Mouse (Mus musculus) embryonic facial prominence, embryonic 14.5 days (tissue): ENCODE measurements around the gene A930002H24Rik. TPM values are rescaled to one million over a fixed set of nuclear protein-coding genes. Genes with fewer than 3 reads are reported as not detected.

Experiments used
- ATAC-seq: fragments of 200-750 bp; cut with Nextera tagmentation; 2 replicates; pipeline ENCODE4 v1.8.0; 2017; ENCODE audit warnings: low read depth, moderate number of reproducible peaks, moderate TSS enrichment
- DNase-seq: peaks from one replicate; pipeline ENCODE4 v3.0.0-alpha.2; 2015; ENCODE audit warnings: low spot score
- H3K27ac ChIP-seq: fragments of 300-500 bp; sonication (generic); replicated peaks from 2 replicates; pipeline ENCODE4 v1.5.1; 2014; ENCODE audit warnings: low read depth, mild to moderate bottlenecking, low read length, moderate library complexity
- H3K27me3 ChIP-seq: fragments of 300-500 bp; sonication (generic); replicated peaks from 2 replicates; pipeline ENCODE4 v1.6.1; 2014; ENCODE audit warnings: low read length; ENCODE audit not compliant: control insufficient read depth, insufficient read depth
- H3K36me3 ChIP-seq: fragments of 300-500 bp; sonication (generic); 2 replicates; pipeline ENCODE4 v1.6.1; 2014; ENCODE audit warnings: low read length, mixed read lengths; ENCODE audit not compliant: control insufficient read depth, insufficient read depth
- H3K4me1 ChIP-seq: fragments of 300-500 bp; sonication (generic); 2 replicates; pipeline ENCODE4 v1.6.1; 2014; ENCODE audit warnings: antibody characterized with exemption, low read length; ENCODE audit not compliant: control insufficient read depth, insufficient read depth
- H3K4me2 ChIP-seq: fragments of 300-500 bp; sonication (generic); 2 replicates; pipeline ENCODE4 v1.6.1; 2014; ENCODE audit warnings: low read depth, mild to moderate bottlenecking, low read length, moderate library complexity, mixed read lengths
- H3K4me3 ChIP-seq: fragments of 300-500 bp; sonication (generic); 2 replicates; pipeline ENCODE4 v1.5.1; 2014; ENCODE audit warnings: low read depth, mild to moderate bottlenecking, low read length
- H3K9ac ChIP-seq: fragments of 300-500 bp; sonication (generic); 2 replicates; pipeline ENCODE4 v1.6.1; 2014; ENCODE audit warnings: low read depth, mild to moderate bottlenecking, low read length, moderate library complexity, mixed read lengths
- H3K9me3 ChIP-seq: fragments of 300-500 bp; sonication (generic); 2 replicates; pipeline ENCODE4 v1.6.1; 2016; ENCODE audit warnings: low read length; ENCODE audit not compliant: control insufficient read depth
- WGBS: fragments of 180-500 bp; shearing (Covaris S2); extraction: QIAGEN DNeasy Blood & Tissue Kit; methylation state at CpG from one replicate; pipeline ENCODE4 v1.1.7; 2014; 5-methylcytosine and 5-hydroxymethylcytosine counted together
- polyA plus RNA-seq: library from polyadenylated mRNA; unstranded; fragments of >200 nt; fragmentation: Nextera tagmentation; extraction: Ambion mirVana; gene quantifications from 2 replicates; pipeline ENCODE4 v1.2.1, GENCODE M21; 2014

A930002H24Rik gene
- polyA plus RNA-seq, 1 experiment from 2014 or later = 2.4 TPM

DNA sequence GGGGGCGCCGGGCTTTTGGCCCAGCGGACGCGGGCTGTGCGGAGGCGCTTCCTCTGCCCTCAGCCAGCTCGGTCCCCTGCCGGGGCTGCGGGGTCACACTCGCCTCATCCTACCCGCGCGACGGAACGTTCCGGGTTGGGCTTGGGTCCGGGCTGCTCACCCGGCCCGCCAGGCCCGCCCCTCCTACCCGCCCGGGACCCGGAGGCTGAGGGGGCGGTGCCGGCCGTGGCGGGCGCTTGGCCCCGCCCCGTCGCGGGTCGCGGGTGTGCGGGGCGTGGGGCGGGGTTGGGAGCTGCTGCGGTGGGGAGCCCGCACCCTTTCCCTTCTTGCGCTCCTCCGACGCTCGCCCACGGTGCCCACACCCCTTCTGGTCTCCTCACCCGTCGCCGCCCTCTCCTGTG, 580 bp upstream of the A930002H24Rik start:
- Histone ChIP-seq H3K9ac (peak overlapping the region; percentile 93), H3K27me3 (no peaks in the 10 kb centered on the region), H3K27ac (peak overlapping the region; percentile 70), H3K4me2 (peak overlapping the region; percentile 63), H3K9me3 (no peaks in the 10 kb centered on the region), H3K4me1 (no peaks in the 10 kb centered on the region; the same call in 1 of the 2 replicates), H3K4me3 (peak overlapping the region; percentile 97), H3K36me3 (no peaks in the 10 kb centered on the region)
- DNase-seq (peak; percentile 44), ATAC-seq (peak; percentile 62)
- WGBS = no CpG with 5 or more reads among the region's 48 CpGs

DNA sequence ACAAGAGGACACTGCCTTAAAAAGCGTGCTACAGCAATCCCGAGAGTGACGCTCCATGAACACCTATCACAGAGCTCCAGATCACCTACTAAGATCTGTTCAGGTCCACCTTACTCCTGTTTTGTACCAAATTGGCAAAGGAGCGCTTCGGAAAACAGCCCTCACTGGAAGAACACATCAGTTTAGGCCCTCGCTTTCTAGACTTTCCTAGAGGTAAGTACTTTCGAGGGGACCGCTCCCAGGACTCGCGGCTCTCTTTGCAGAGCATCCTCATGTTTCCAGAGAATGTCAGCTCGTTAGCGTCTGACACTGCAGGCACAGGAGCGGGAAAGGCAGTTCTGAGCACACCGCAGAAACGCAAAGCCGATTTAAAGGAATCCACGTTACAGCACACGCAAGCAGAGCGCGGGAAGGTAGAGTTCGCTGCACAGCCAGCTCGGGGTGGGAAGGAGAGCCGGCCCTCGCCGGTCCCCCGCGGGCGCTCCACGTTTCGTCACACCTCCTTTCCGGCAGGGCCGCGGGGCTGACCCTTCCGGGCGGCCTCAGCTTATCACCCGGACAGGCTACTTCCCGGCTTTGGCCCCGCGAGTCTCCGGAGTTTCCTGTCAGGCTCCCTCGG, 470 bp downstream of the A930002H24Rik start, which contains the start of gene Fer:
Gene Fer, plus strand, starts transcription at position 51 of the 619 bp plus-strand sequence.
- WGBS = under 1% methylated on average over 35 of the region's 41 CpGs
- ATAC-seq (peak; percentile 35), DNase-seq (peak; percentile 36)

DNA sequence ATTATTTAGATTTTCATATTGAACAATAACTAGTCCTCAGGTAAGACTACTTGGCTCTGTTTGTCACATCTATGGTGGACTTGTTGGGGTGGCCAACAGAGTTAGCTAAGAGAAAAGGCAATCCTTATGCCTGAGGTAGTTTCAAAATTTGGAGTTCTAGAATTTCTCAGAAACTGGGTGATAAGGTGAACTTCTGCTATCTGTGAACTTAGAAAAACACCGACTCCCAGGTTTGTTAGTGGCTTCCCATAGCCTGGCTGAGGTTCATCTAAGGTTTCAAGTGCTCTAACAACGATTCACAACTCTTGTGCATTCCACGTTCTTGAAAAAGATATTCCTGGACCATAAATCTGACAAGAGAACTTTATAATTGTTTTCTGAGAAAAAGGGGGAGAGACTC, 1.2 kb downstream of the A930002H24Rik start:
- Histone ChIP-seq H3K9ac (no peak overlapping the region), H3K4me2 (peak overlapping the region; percentile 63), H3K27ac (no peak overlapping the region)

More for the DNA sequence above, 470 bp downstream of the A930002H24Rik start, which contains the start of gene Fer:
- Histone ChIP-seq H3K27me3 (no peaks in the 10 kb centered on the region), H3K4me1 (no peaks in the 10 kb centered on the region; the same call in 1 of the 2 replicates), H3K4me2 (peak within 1 kb of the TSS; percentile 63), H3K4me3 (peak within 1 kb of the TSS; percentile 97), H3K9me3 (no peaks in the 10 kb centered on the region), H3K36me3 (no peaks in the 10 kb centered on the region), H3K27ac (peak within 1 kb of the TSS; percentile 70), H3K9ac (peak within 1 kb of the TSS; percentile 93)

DNA sequence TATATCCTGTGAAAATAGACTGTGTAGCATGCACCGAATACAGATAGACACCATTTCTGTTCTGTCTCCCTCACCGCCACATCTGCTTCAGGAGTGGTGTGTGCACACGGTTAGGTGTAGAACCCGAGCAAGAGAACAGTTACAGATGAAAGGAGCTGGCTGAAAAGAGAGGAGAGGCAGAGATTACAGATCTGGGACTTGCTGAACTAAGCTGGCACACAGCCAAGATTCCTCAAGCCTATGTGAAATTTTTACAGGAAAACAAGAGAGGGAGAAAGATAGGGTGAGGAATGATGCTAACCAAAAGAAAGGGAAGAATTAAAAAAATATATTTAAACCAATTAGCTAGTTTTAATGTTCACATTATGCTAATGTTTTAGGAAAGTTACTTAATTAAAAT, 2.6 kb downstream of the A930002H24Rik start:
- H3K36me3 ChIP-seq = no peaks in the 10 kb centered on the region
- no peak overlapping the region for H3K9ac ChIP-seq
- ATAC-seq (no peak), DNase-seq (peak; percentile 88)
- no peak overlapping the region for H3K27ac ChIP-seq
- H3K4me1 ChIP-seq = no peaks in the 10 kb centered on the region; the same call in 1 of the 2 replicates
- no peak overlapping the region for H3K4me3 ChIP-seq
- WGBS = 33% methylated on average over 4 of the region's 4 CpGs
- H3K27me3 ChIP-seq = no peaks in the 10 kb centered on the region
- no peak overlapping the region for H3K4me2 ChIP-seq
- H3K9me3 ChIP-seq = no peaks in the 10 kb centered on the region

More for the DNA sequence above, 1.2 kb downstream of the A930002H24Rik start:
- Histone ChIP-seq H3K4me3 (no peak overlapping the region), H3K4me1 (no peaks in the 10 kb centered on the region; the same call in 1 of the 2 replicates), H3K9me3 (no peaks in the 10 kb centered on the region), H3K27me3 (no peaks in the 10 kb centered on the region), H3K36me3 (no peaks in the 10 kb centered on the region)
- DNase-seq (no peak), ATAC-seq (no peak)
- WGBS = 72% methylated on average over 3 of the region's 3 CpGs

DNA sequence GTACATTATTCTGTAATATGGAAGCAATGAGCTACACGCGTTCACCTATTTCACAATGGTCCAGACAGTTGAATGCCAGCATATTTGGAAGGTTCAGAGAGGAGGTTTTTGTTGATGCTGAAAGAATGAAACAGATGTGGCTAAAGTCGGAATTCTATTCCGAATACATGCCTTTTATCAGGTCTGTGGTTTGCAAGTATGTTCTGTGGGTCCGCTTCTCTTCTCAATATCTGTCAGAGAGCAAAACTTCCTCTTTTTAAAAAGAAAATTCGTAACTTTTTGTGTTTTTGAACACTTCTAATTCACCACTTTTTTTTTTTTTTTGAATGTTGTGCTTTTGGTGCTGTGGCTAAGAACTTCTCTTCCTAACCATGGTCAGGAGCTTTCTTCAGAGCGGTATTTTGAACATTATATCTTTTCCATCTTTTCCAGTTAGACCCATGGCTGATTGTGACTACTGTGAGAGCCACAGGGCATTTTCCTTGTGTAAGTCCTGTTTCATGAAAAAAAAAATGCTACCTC, 6.5 kb downstream of the A930002H24Rik start:
- no peaks in the 10 kb centered on the region for H3K4me1 ChIP-seq
- H3K9ac ChIP-seq = no peak overlapping the region
- ATAC-seq = no peak
- H3K27ac ChIP-seq = no peak overlapping the region
- no peaks in the 10 kb centered on the region for H3K27me3 ChIP-seq
- no peak overlapping the region for H3K4me3 ChIP-seq
- H3K36me3 ChIP-seq = no peaks in the 10 kb centered on the region
- DNase-seq = no peak
- WGBS = 85% methylated on average over 7 of the region's 7 CpGs
- no peak overlapping the region for H3K4me2 ChIP-seq
- no peaks in the 10 kb centered on the region for H3K9me3 ChIP-seq

DNA sequence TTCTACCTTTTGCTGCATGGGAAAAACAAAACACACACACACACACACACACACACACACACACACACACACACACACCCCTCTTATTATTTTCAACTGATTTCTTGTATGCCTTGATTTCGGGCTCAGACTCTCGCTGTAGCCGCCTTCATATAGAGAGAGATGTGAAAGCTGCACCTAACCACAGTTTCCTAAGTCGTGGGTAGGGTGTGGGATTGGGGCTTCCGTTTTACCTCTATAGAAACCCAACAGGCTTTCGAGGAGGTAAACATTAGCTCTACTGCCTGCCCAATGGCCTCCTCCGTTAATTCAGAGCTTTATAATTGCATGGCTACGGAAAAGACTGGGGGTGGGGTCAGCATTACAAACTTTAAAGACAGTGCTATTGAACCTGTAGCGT, 13.6 kb downstream of the A930002H24Rik start:
- Histone ChIP-seq H3K4me2 (peak overlapping the region; percentile 57), H3K9me3 (no peaks in the 10 kb centered on the region), H3K9ac (peak overlapping the region; percentile 80; the same call in 1 of the 2 replicates), H3K27me3 (no peaks in the 10 kb centered on the region), H3K4me3 (peak overlapping the region; percentile 61; the same call in 1 of the 2 replicates), H3K4me1 (no peaks in the 10 kb centered on the region), H3K27ac (peak overlapping the region; percentile 74; the same call in 1 of the 2 replicates), H3K36me3 (no peaks in the 10 kb centered on the region)
- no peak for ATAC-seq
- WGBS = 84% methylated on average over 9 of the region's 9 CpGs
- no peak for DNase-seq

DNA sequence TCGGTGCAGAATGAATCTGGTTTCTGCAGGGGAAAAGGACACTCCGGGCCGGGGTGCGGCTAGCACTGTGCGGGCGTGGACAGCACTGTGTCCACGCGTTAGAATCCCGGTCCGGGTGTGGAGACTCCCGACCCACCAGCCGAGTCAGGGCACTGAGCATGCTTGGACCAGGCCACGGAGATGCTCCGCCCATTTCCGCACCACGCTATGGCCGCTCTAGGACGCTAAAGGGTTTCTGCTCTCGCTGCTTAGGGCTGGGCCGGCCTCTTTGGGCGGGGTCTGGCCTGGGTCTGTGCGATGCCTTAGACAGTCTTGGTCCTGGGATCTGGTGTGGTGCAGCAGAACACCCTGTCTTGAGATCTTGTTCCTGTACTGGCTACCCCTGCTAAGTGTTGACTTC, 14.0 kb downstream of the A930002H24Rik start:
- WGBS = 1% methylated on average over 21 of the region's 22 CpGs
- ATAC-seq = peak; percentile 100
- Histone ChIP-seq H3K4me3 (peak overlapping the region; percentile 61), H3K4me1 (no peaks in the 10 kb centered on the region), H3K9me3 (no peaks in the 10 kb centered on the region), H3K9ac (peak overlapping the region; percentile 80), H3K27me3 (no peaks in the 10 kb centered on the region), H3K4me2 (peak overlapping the region; percentile 57), H3K36me3 (no peaks in the 10 kb centered on the region), H3K27ac (peak overlapping the region; percentile 74)
- peak; percentile 97 for DNase-seq

DNA sequence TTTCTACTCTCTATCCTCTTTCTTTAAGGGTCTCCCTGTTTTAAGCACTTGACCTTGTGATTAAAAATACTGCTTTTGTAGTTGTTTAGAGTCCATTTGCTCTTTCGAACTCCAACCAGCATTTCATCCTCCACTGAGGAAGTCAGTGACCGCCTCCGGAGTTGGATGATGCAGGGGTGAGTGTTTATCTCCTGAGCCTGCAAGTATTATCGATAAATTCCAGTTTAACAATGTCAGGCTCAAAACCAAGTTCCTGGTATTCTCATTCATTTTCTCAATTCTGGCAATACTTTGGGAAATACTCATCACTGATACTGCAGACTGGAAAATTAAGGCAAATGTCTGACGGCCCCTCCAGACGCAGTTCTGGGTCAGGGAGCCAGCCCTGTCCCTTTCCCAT, 14.4 kb downstream of the A930002H24Rik start:
- Histone ChIP-seq H3K4me1 (no peaks in the 10 kb centered on the region), H3K9me3 (no peaks in the 10 kb centered on the region), H3K27ac (peak overlapping the region; percentile 74), H3K4me2 (peak overlapping the region; percentile 57), H3K27me3 (no peaks in the 10 kb centered on the region), H3K36me3 (no peaks in the 10 kb centered on the region), H3K9ac (peak overlapping the region; percentile 80), H3K4me3 (peak overlapping the region; percentile 61)
- peak; percentile 32; the same call in 1 of the 2 replicates for ATAC-seq
- WGBS = 6% methylated on average over 6 of the region's 6 CpGs
- no peak for DNase-seq
